Mouse (Mus musculus) cortical plate, adult 2 months (tissue): Measurements from ENCODE around the gene Cacna1d.

Source experiments
- CTCF ChIP-seq: fragments of 200-500 bp; IDR thresholded peaks from 2 replicates; pipeline ENCODE4 v1.5.1; 2011; ENCODE audit warnings: mild to moderate bottlenecking, control low read depth, low read length; ENCODE audit not compliant: insufficient read depth; ENCODE audit errors: extremely low read depth
- POLR2A ChIP-seq: fragments of 200-500 bp; IDR thresholded peaks from 2 replicates; pipeline ENCODE4 v1.6.1; 2011; ENCODE audit warnings: mild to moderate bottlenecking, low read length, control low read depth; ENCODE audit not compliant: insufficient read depth; ENCODE audit errors: extremely low read depth

DNA sequence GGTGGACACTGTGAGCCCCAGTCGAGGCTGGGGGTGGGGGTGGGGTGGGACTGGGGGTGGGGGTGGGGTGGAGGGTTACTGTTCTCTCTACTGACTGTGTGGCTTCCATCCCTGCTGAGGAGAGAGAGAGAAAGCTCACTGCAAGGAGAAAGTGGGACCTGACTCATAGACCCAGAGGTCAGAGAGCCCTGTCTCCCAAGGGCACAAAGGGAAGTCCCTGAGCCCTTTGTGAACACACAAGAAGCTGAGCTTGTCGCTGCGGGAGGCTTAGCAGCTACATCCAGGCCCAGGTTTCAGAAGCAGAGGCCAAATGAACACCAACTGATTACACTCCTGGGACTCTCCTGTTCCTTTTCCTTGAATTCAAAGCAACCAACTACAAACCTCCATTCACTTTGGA, 360.0 kb downstream of the Cacna1d start:
- TF ChIP-seq CTCF (no peak), POLR2A (no peak)
